Mouse (Mus musculus) T-helper 2 cell (primary cell): ENCODE measurements around the gene Ankra2.

Source experiments
- in situ Hi-C: fragments of 300-600 bp; cut with MboI, MseI; formaldehyde crosslinking; loops from one replicate; pipeline ENCODE4 v1.15.1; 2025; ENCODE audit warnings: high pct_unique_total_duplicates

The Ankra2 gene

DNA sequence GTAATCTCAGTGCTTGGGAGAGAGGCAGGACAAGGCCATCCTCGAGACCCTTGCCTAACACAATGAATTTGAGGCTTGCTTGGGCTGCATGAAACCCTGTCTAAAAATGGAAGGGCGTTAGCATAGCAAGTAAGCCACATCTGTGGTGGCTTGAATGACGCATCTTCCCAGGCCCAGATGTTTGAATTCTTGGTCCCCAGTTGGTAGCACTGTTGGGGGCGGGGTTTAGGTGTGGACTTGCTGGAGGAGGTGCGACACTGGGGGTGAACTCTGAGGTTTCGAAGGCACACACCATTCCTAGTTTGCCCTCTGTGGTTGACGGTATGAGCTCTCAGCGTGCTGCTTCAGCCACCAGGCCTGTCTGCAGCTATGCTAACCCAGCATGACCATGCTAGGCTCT lies 28.8 kb downstream of the Ankra2 start:
- in situ Hi-C loops: no loop called here

DNA sequence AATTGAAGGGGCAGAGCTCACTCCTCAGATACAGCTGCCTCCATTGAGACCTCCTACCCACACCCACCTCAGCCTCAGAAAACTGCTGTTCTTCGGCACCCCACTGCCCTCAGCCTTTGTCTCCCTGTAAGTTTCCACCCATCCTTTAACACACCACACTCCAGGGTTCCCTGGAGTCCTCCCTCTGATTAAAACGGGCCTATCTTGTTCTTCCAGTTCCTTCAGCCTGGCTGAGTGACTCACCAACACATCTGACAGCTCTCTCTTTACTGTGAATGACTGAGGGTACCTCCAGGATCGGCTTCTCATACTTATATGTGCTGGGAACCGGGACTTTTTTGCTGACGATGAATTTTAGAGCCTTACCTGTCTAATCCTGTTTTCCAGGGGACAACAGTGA lies 33.2 kb downstream of the Ankra2 start:
- in situ Hi-C loops: no loop called here

DNA sequence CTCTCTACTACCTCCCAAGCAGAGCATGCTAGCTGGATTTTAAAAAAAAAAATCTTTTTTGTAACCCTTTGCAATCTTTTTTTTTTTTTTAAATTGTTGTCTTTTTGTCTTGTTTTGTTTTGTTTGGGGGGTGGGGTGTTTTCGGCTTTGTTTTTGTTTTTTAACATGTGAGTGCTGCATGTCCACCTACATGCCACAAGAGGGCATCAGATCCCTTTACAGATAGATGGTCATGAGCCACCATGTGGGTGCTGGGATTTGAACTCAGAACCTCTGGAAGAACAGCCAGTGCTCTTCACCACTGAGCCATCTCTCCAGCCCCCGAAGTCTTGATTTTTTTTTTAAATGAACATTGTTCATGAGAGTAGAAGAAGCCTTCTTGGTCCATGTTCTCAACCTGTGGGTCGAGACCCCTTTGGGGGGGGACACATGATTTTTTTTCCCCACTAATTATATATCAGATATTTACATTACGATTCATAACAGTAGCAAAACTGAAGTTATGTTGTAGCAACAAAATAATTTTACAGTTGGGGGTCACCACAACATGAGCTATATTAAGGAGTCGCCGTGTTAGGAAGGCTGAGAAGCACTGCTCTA lies 35.1 kb downstream of the Ankra2 start:
- in situ Hi-C loops: no loop called here

DNA sequence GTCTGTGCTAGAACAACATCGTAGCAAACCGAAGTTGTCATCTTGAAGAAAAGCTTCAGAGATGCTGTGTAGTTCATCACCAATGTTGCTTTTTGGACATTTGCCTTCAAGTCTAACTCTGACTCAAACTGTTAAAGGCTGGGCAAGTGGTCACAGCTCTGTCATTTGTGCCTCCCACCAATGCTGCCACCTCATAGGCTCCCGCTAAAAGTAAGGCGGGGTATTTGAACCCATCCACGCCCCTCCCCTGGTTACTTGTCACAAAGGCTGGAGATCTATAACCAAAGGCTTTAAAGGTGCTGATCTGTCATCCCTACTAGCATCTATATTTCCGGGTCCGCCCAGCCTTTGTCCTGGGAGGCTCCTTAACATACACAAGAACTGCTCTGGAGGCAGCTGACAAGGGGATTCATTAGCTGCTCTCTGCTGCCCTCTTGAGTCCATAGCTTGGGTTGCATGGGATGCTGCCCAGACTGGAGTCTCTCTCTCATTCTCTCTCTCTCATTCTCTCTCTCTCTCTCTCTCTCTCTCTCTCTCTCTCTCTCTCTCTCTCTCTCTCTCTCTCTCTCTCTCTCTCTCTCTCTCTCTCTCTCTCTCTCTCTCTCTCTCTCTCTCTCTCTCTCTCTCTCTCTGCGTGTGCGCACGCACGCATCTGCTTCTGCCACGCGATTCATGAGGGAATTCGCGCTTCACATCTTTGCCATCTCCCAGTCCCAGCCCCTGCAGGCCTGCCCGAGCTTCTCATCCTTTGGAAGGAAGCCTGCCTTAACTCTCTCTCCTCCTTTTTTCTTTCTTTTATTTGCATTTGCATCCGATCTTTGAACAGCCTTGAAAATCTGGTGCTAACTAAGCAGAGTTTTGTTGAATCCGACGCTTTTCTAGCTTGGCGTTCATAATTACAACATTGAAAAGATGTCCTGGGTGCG lies 36.2 kb downstream of the Ankra2 start:
- in situ Hi-C loops: no loop called here

DNA sequence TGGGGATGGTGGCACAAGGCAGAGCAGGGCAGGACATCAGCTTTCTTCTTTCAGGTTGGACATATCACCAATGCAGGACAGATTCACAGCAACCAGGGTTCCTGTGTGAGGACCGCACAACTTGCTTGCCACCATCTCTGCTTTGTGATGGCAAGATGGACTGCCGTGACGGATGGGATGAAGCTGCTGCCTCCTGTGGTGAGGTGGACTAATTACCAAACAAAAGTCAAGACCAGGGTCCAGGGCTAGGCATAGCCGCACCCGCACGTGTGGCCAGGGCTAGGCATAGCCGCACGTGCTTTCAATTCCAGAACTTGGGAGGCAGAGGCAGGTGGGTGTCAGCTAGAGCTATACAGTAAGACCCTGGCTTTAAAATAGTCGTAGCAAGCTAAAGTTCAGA lies 42.4 kb downstream of the Ankra2 start:
- in situ Hi-C loops: no loop called here

DNA sequence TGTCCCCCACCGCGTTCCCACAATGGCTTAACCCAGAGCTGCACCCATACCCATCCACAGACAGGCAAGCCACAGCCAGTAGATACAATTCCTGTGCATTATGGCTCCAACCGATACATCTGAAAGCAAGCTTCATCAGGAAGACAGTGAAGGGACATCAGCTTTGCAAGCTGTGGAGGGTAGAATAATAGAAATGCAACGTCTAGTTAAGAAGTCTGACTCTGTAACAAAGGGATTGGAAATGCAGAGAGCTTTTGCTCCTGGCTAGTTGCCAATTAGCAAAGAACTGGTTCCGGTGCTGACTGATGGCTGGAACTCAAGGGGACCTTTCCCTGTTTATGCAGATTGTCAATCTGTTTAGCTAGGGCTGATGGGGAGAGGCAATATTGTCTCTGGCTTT lies 43.5 kb downstream of the Ankra2 start:
- in situ Hi-C loops: no loop called here

DNA sequence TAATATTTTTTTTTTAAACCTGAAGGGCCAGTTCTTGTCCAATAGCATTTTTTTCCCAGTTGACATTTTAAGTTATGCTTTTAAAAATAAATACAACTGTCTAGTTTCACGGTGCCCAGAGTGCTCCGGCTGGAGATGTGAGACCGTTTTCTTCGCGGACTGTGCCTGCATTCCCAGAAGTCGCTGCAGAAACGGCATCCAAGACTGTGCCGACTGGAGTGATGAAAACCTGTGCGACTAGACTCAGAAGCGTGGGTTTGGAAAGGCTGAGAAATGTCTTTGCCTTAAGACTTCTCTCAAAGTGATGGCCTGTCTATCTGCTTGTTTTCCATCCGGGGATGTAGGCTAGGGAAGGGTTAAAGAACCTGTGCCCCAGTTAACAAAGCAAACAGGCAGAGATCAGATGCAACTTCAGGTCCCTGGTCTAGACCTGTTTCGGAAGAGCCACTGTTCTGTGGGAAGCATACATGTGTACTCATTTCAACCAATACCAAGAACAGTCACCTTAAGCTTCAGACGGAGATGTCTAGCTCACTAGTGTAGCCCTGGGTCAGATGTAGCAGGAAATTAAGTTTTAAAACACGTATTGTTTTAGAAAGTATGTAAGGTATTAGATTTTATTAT lies 44.1 kb downstream of the Ankra2 start:
- in situ Hi-C loops: no loop called here

DNA sequence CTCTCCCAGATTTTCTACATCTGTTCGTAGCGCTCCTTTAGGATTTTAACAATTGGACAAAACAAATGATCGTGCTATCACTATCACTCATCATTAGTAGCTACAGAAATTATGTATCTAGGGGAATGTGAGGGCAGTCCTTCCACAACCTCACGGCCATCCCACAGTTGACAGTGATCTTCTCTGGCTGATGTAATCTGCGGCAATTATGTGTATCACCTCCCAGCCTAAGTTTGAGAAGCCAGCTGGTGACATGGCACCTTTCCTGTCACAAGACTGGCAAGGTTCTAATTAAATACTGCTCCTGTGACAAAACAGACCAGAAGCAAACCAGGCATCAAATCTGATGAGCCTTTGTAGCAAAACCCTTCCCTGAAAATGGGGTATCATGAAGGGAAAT lies 45.1 kb downstream of the Ankra2 start:
- in situ Hi-C loops: no loop called here

DNA sequence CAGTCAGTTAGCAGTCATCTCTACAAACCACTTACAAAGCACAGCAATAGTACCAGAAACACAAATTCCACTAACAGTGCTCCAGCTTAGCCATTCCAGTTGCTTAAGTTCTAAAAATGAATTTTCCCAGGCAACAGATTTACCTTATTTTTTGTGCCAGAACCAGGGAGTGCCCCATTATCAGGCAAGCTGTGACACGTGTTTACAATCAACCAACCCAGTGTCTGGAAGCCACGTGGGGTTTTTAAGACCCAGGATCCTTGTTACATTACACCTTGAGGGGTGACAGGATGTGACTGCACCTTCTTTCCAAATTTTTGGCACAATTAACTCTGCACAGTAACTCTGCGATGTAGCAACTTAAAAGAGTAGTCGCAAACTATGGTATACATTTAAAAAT lies 45.9 kb downstream of the Ankra2 start:
- in situ Hi-C loops: no loop called here

DNA sequence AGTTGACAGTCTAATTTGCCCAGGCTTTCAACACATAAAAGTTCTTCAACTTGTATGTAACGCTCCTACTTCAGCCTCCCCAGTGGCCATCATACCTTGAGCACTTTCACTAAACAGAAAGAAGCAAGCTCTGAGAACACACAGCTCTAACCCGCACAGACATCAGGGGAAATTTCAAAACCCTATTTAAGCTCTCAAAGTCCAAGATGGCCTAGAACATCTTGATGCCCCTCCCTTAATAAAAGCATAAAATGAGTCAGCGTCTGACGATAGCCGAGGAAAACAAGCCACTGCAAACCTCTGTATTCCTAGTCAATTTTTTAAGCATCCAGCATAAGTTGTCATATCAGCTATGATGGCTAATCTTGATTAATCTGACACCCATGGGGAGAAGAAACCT lies 48.7 kb downstream of the Ankra2 start:
- in situ Hi-C loops: loop anchor here (10.0 kb wide), 1 partner anchor 877 kb away; no protein-coding TSS in a partner anchor

DNA sequence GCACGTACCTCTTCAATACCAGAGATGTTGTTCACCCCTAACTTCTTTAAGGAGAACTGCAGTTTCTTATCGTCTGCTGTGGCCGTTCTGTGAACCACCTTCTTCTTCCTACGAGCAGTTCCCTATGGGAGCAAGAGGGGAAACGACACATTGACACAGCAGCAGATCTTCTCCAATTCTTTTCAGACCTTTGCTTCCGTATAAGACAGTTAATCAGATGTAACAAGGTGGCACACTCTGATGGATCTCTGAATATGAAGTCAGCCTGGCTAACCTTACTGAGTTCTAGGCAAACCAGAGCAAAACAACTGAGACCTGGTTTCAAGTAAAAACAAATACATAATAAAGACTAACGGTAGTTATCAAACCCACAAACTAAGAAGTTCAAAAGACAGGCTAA lies 50.8 kb downstream of the Ankra2 start:
- in situ Hi-C loops: loop anchor here (10.0 kb wide), 1 partner anchor 879 kb away; no protein-coding TSS in a partner anchor

DNA sequence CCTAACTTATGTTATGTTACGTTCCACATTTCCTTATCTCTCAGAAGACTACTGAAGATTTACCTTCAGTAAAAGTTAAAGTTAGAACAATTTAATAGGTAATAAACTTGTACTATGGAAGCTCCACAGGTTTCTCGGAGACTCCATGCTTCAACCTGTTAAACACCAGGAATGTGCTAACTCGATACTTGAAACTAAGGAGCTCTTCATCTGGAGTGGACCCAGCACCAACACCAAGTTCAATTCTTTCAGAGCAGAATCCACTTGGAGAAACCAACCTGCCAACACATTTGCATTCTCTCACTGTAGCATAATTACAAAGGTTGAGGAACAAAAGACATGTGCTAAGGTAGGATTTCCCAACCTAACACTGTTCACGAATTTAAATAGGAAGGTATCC lies 52.2 kb downstream of the Ankra2 start:
- in situ Hi-C loops: loop anchor here (10.0 kb wide), 1 partner anchor 880 kb away; no protein-coding TSS in a partner anchor

DNA sequence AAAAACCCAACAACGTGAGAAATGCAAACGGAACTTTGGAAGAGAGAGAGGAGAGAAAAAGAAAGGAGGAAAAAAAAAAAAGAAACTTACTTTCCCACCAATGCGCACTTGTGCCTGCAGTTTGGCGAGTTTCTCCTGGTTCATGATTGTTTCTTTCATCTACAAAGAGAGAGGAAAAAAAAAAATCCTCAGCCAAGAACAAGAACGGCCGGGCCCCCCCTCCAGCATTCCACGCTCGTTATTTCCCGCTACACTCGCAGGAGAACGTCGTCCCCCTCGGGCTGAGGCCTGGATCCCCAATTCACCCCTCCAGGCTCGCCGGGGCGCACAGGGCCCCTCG lies 53.2 kb downstream of the Ankra2 start:
- in situ Hi-C loops: loop anchor here (10.0 kb wide), 1 partner anchor 881 kb away; no protein-coding TSS in a partner anchor

DNA sequence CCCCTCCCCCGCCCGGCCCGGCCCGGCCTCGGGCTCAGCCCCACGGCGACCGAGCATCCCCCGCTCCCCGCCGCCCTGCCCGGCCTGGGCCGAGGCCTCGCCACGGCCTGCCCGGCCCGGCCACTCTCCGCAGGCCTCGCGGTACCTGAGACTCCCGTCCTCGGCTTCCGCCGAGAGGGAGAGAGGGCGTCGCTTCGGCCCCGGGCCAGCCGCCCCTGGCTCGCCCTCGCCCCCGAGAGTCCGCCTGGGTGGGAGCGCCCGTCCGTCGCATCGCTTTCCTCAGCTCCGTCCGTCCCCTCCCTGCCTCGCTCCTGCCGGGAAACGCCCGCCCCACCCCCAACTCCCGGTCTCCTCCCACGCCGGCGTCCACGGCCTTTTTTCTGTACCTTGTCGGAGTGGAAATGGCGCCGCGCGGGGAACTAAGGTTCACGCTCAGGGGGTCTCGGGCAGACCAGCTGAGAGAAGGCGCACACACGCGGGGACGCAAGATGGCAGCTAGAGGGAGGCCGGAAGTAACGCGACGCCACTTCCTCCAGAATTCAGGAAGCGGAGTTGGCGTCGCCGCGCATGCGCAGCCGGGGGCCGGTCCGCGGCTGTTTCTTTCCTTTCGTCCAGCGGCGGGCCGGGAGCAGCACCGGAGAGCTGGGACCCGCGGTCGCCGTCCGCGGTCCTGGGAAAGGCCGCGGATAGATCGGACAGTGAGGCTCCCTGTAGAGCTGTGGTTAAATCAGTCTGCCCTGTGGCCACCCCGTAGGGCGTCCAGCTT lies 53.8 kb downstream of the Ankra2 start, which contains the start of gene Btf3:
Gene Btf3, minus strand, starts transcription at position 527 of the 766 bp plus-strand sequence.
- in situ Hi-C loops: loop anchor here (10.0 kb wide), 1 partner anchor 882 kb away; no protein-coding TSS in a partner anchor

DNA sequence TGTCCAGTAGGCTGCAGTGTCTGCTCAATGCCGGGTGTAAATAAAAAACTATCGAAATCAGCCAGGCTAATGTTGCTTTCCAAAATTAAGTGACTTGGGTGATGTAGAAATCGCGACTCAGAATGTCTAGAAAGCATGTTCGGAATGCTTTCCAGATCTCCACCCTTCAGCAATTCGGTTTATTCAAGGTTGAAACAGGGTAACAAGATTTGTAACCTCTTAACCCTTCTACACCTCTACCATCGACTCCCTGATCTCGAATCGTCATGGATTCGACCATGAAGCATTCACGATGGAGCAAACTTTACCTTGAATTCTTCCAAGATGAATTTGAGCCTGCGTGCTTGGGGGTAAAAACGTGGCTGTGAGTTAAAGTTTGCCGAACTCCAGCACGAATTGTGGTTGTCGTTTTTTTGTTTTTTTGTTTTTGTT lies 54.4 kb downstream of the Ankra2 start:
- in situ Hi-C loops: loop anchor here (10.0 kb wide), 1 partner anchor 882 kb away; no protein-coding TSS in a partner anchor

DNA sequence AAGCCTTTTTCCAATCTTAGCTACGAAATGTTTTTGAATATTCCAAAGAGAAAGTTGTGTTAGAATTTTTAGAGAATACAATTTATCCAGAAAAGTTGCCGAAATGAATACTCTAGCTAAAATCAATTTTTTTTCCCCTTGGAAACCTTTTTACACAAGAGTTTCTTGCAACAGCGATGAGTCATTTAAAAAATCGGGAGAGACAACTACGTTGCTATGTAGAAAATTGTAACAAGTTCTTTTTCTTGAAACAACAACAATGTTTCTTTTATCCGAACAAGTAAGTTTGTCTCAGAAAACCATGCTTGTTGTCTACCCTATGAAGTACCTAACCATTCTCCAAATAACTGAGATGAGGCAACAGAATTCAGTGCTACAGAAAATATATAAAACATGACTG lies 55.0 kb downstream of the Ankra2 start:
- in situ Hi-C loops: loop anchor here (10.0 kb wide), 1 partner anchor 883 kb away; no protein-coding TSS in a partner anchor
